Mouse (Mus musculus) cerebellum, adult 11-12 months (tissue): ENCODE data around the gene Ntrk2.
A peak's percentile ranks its signal among the peaks of the same experiment; 100 is the strongest.
"Not testable (repeated sequence)": the region's sequence is repeated elsewhere in the genome, so short reads cannot be mapped to it uniquely, and the experiment has no call there.

Experiments
- DNase-seq: peaks from one replicate; pipeline ENCODE4 v3.0.0; 2022

Gene Ntrk2

DNA sequence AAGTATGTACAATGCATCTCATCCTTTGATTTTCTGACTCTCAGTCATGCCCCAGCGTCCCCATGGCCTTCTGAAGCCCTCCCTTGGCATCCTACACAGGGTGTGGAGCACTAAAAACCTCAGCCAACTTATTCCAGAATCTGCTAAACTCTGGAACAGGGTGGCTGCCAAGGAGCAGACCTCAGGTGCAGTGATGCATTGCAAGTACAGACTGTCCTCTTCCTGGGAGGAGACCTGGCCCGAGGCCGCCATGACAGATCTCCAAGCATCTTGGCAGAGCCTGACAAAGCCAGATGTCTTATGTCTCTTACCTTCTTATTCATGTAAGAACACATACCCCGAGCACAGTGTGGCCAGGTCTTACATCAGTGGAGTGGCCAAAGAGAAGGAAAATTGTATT, 250.5 kb downstream of the Ntrk2 start:
- peak; percentile 59 for DNase-seq

DNA sequence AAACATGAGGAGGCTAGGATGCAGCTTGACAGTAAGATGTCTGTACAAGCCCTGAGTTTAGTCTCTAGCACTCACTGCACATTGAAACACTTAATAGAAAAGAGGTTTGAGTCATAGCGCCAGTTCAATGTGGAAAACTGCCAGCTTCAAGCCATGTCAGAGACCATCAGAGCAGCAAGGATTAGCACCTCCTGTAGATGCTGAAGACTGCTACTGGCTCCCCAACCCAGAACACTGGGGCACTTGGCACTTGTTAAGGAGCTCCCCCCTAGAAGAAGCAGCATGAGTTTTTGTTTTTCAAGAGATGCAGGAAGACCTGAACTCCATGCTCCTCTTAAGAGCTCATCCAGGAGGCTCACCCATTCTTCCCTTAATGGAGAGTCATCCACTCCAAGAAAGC, 251.5 kb downstream of the Ntrk2 start:
- peak; percentile 69 for DNase-seq

DNA sequence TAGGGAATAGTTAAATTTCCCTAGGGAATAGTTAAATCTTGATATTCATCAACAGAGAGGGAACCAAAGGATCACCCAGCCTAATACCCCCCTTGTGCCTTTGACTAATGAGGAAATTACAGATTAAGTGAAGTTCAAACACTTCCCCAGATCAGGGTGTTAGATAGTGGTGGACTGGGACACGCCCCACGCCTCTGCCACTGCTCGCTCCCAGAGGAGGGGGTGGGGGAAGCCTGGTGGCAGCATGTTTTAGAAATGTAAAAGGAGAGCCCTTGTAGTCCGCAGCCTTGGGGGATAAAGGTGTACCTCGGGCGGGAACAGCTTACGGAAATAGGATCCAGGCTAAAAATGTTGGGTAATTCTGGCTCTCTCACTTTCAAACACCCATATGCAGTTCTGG, 252.7 kb downstream of the Ntrk2 start:
- DNase-seq: no peak

DNA sequence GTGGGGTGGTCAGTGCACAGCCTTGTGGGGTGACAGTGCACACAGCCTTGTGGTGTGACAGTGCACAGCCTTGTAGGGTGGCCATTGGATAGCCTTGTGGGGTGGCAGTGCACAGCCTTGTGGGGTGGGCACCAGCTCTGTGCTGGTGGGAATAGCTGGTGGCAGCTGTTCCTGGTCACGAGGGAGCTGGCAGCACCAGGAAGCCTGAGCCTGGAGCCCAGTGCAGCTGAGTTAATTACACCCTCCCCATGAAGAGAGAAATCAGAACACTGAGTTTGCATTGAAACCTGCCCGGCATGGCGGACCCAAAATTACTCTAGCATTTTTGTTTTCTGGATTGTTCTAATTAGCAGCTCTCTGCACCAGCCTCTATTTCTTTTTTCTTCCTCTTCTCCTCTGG, 259.3 kb downstream of the Ntrk2 start:
- DNase-seq: no peak

DNA sequence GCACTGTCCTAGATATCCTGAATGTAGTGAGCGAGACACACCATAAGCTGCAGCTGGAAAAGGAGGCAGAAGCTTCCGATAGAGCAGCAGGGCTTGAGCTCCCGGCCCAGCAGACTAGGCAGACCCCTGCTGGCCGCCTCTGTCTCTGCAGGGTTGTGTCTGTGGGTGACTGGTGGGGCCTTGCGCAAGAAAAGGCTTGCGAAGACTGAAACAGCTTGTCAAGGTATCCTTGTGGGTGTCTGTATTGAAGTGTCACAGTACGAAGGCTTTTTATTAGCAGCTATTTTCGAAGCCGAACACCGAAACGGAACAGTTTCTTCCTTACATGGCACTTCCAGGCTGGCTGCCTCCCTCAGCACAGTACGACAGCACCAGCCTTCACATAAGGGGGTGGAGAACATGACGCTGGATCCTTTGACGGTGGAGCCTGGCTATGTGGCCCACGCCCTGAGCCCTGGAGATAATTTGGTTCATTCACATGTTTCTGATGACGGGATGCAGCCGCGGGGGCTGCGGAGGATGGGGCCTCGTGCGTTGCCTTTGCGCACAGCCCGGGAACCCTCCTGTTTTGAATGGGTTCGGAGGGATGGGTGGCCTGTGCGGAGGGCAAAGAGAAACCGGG, 267.4 kb downstream of the Ntrk2 start:
- DNase-seq: peak; percentile 75

DNA sequence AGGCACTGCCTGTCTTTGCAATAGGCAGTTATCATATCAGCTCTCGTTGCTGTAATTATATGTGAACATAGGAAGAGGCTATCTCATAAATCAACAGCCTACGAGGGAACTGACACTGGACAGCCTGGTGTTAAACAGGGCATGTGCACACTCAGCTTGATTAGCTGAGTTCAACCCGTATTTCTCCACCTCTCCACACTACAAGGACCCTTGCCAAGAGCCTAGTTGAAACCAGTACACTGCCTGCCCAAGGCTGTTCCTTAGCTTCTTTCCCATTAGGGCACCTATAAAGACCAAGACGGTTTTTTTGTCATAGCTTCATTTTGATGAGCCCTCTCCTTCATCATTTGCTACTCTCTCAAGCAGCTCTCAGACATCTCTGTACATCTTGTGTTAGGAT, 270.1 kb downstream of the Ntrk2 start:
- DNase-seq: no peak

DNA sequence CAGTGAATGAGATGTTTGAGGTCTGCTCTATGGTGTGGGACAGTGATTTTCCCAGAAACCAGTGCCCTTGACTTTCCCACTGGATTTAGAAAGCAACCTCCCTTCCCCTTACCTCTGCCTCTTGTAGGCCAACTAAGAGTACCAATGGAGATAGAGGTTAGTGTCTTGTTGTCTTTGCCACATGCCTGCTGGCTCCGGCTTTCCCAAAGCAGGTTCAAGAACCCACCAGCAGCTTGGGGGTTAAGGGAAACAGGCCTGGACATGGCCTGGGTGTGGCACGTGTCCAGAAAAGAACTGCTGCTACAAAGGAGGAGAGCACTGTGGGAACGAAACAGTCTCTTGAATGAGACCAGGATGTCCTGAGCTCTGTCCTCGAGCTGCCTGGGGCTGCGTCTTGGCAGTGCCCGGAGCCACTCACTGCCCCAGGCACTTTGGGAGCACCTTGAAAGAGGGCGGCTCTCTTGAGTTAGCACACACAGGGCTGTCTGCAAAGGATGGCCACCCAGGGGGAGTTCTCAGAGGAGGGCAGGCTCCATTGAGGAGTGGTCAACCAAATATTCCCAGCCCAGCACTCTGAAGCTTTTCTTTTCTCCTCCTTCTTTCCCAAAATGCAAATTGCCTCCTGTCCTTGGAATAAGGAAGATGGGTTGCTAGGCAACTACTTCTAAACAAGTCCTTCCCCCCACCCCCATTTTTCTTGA, 273.5 kb downstream of the Ntrk2 start:
- peak; percentile 35 for DNase-seq

DNA sequence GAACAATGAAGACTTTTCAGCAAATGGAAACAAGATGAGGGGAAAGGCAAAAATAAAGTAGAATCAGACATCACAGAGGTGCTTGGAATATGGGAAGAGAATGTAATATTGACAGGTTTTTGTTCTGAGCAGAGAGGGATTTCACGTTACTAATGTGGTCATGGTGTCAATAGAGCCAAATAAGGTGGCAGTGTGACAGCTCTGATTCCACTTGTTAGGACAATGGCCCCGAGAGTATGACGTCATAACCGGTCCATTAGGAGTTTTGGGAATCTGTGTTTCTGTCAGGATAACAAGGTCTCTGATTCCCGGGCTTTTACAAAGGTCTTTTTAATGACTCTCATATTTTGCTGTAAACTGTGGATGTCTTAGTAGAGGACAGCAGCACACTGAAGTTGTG, 274.1 kb downstream of the Ntrk2 start:
- no peak for DNase-seq

DNA sequence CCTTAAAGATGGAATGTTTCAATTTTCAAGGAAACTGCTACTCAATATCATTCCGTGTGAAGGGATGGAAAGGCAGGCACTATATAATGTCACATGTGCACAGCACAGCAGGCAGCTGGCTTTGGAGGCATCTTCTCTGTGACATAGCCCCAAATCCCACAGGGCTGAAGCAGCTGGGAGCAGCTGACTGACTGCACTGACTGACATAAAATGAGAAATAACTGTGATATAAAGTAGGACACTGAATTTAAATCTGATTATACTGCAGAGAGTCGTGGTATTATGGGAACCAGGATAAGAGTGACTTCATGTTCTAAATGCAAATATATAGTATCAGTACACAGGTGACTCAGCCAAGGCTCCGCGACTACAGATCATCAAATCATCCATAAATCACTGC, 282.6 kb downstream of the Ntrk2 start:
- DNase-seq: no peak

DNA sequence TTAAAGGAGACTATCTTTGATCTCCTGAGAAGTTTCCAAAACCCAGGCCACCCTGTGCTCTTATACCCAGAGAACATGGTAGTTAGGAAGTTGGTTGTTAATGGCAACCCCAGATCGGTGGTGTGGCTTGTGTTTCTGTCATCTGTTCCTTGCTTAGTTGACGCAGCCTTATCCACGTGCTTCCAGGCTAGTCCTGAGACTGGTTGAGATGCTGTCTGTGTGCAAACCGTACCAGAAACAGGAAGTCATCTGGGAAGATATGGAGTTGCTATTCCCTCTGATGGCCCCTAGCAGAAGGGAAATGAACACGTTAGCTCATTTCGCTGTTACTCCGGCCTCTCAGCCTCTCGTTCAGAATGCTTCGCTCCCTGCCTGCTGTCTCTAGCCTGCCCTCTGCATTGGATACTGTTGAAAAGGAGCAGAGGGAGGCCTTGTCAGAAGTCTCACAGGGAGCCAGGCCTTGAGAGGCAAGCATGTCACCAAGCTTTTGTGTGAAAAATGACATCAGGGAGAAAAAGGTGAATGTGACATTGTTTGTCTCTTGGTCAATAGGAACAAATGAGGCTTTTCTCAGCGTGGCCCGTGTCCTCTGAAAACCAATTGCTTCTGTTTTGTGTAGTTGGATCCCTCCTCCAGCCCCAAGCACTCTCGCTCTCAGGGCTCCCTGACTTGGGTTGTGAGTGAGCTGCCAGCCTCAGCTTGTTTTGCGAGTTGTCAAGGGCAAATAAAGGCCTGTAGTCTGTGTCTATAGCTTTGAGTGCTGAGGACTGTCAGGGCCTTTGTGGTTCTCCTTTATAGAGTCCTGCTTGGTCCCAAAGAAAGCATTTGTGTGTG, 285.0 kb downstream of the Ntrk2 start:
- no peak for DNase-seq

DNA sequence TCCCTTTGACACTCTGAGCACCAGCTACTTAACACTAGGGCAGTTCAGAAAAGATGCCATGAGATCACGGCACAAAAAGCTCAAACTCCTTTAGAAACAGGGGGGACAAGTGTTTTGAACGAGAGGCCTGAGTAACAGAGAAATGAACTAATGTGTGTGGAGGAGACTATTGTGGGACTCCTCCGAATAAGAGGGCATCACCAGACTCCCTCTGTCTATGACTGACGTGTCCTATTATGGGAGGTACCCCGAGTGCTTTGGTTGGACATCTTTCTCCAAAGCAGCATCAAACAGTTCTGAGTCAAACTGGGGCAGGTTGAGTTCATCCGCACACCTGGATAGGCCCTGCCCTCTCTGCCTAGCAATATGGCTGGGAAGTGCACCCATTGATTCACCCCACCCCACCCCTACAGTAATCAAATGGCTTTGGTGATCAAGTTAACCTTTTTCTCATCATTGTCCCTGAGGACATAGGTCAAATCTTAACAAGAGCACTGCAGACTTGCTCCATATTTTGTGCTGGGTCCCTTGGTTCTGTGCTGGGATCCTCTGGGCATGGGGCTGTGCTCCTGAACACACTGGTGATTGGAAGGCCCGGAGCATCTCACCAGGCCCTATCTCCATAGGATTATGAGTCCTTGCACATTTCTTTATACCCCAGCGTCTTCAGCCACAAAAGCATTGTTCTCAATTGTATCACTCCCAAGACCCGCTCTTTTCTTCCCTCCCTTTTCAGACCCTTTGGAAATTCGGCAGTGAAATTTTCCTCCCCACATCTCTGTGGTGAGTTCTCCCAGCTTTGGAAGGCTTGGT, 285.9 kb downstream of the Ntrk2 start:
- no peak for DNase-seq

DNA sequence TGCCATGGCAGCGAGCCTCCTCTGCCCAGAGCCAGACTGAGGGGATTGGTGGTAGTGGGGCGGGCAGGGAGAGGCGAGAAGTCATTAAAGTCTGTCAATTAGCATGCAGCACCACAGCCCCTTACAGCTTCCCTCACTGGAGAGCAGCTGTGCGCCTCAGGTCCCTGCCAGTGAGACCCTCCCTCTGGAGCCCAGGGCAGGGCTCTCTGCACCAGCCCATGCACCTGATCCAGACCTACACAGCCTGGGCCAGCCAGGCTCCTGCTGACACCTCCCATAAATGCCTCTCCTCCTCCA, 286.4 kb downstream of the Ntrk2 start:
- peak; percentile 45 for DNase-seq

DNA sequence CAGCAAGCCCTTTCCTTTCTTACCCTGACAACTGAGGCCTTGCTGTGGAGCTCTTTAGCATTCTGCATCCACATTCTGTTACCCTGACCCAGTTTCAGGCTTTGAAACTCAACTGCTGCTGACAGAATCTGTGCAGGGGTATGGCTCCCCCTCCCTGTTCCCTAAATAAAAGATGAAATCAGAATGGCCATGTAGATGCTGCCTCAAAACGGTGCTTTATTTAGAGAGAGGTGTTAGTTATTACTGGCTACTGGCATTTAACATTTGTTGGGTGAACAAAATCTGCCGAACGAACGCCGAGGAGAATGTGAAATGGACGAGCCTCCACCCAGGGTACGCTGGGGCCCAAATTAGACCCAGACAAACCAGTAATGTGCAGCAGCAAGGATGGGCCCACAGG, 288.4 kb downstream of the Ntrk2 start:
- DNase-seq: no peak

DNA sequence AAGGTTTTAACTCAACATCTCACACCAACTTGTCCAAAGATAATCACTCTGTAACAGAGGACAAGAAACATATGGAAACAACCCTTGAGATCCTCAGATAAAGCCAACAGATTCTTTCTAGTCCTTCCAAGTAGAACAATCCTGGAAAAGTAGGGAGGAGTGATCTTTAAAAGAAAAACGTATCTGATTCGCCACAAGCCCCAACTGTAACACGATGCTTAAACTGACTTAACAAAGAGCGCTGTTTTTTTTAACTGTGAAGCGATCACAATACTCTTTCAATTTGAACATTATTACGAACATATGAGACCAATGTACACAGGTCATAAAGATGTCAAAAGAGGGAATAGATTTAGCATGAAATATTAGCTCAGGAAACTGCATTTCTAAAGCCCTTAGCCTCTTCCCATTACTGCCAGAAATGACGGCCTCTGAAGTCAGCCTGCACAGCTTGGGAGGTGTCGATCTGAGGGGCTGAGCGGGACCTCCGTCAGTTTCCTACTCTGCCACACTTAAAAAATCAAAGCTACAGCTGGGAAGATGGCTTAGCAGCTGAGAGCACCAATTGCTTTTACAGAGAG, 289.5 kb downstream of the Ntrk2 start:
- no peak for DNase-seq

DNA sequence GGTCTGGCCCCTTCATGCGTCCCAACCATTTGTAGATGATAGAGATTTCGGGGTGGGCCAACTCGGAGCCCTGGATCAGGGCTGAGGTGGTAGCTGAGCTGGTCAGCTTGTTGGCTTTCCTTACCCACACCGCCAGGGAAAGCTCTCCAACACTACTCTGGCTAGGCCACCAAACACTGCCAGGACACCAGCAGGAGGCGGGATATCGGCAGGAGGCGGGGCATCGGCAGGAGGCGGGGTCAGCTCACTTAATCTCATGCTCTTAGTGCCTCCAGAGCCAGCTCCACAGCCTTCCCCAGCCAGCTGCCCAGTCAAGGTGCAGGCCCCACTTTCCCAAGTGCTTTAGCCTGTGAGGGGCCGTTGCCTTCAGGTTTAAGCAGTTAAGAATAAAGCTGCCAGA, 293.7 kb downstream of the Ntrk2 start:
- no peak for DNase-seq

DNA sequence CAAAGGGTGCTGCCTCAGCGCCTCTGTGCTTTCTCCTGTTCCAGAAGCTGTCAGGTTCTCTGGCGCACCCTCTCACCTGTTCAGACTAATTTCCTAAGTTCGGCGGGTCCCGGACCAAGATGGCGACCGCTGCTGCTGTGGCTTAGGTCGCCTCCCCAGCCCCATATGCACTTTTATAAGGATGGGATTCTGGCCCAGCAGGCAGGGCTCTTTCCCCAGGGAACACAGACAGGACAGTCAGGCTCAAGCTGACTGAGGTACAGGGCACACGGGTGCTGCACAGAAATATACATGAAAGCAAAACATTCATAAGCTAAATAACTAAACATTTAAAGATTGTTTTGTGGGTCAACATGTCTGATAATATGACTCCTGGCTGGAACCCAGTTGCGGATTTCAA, 301.4 kb downstream of the Ntrk2 start:
- DNase-seq: not testable (repeated sequence)

DNA sequence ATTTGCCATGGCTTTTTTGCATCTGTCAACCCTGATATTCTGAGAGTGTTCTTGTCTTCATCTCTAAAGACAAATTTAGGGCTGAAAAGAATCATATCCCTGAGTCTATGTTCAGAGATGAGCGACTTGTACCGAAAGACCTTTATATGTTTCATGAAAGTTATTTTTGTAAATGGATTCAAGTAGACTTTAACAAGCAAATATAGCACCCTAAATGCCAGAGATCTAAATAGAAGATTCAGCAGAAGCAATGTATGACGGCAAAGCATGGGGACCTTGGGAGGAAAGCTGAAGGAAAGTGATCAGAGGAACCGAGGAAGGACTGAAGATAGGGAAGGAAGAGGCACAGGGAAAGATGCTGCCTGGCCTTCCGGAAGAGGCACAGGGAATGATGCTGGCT, 303.7 kb downstream of the Ntrk2 start:
- no peak for DNase-seq

DNA sequence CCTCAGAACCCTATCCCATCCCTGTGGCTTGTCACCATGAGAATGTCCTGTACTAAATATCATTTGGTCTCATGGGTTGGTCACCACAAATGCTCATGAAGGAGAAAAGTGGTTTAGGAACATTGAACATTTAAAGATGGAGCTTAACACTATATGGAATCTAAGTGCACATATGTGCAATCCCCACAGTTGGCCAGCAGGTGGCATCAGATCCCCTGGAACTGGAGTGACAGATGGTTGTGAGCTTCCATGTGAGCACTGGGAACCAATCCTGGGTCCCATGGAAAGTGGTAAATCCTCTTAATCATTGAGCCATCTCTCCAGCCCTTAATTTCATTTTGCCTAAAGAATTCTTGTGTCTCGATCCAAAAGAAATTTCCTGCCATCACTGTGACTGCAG, 308.3 kb downstream of the Ntrk2 start:
- DNase-seq: no peak

DNA sequence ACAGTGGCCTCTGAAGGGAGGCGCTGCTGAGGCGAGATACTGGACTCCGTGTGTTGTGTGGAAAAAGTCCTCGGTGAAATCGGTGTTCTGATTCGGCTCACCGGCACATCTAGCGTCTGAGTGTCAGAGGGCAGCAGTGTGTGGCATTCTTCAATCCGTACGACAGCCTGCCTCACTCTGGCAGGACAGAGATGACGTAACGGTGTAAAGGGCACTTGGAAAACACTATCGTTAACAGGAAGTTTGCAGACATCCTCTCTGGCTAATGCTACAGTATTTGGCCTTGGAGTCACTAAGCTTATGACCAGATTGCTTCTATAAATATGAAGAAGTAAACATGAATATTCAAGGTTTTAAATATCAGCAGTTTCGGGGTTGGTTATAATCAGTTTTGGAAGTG, 309.2 kb downstream of the Ntrk2 start:
- DNase-seq: no peak

DNA sequence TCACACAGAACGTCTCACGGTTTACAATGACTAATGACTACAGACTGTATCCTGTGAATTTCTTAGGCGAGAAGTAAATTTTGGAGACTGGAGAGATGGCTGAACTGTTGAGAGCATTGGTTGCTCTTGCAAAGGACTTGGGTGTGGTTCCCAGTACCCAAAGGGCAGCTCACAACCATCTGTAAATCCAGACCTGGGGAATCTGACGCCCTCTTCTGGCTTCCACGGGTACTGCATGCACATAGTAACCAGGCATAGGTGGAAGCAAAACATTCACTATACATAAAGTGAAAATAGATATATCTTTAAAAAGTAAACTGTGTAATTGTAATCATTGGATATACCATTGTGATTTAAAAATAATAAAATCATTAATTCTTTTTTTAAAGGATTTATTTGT, 310.9 kb downstream of the Ntrk2 start:
- DNase-seq: no peak

DNA sequence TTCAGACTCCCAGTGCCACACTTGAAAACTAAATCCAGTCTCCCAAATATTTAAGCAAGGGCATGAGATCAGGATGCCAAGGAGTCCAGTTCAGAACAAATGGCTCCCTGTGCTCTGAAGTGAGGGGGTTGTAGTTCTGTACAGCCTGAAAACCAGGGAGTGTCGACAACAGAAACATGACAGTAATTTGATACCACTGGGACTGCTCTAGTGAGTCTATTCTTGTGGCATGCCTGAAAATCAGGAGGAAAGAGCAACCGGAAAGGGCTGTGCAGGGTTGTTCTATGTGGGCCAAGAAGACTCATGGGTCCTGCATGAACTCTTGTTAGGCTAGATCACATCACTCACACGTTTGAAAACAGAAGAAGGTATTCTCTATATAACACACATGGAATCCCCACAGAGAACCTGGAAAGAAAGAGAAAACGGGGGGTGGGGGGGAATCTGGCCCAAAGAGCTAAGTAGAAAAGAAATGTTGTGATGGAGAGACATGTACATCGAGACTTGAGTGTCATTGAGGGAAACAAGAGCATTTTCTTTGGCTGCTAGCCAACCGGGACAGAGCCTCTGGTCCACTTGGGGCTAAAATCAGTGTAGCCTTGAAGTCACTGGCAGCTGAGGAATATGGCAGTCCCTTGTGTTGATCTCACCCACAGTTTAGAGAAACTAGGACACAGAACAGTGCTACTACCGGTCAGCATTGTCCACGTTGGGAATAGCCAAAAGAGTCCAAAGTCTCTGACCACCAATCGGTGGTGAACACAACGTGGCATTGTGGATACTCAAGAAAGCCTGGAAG, 313.4 kb downstream of the Ntrk2 start:
- no peak for DNase-seq

DNA sequence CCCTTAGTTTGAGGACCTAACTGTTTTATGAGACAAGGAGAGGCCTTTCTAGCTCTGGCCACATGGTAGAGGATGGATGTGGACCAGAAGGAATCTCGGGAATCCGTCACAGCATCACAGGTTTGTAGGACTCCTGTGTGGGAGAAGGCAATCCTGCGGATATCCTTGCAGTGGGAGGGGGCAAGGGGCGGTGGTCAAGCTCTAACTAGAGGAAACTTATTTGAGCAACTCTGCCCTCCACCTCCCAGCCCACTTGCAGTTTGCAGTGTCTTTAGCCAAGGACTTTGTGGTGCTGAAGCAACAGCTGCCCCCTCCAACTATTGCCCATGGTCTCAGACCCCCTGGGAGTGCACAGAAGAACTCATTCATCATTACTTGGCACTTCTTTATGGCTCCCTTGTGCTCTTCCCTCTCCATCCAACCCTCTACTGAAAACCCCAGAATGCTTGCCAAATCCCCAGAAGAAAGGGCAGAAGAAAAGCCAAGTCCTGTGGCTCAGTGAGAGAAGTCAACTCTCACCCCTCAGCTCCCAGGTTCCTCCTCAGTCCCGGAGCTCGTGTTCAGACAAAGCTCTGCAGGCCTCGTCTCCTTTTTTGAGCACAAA, 336.9 kb downstream of the Ntrk2 start:
- peak; percentile 38 for DNase-seq
